Mouse (Mus musculus) CH12F3 (cell line): ENCODE data around the gene Rassf3.

Experiments used
- in situ Hi-C: fragments of 300-500 bp; cut with MboI; formaldehyde crosslinking; loops from 2 replicates; pipeline ENCODE4 v1.14.3; 2020; ENCODE audit warnings: low sequenced_read_pairs

Rassf3 gene

DNA sequence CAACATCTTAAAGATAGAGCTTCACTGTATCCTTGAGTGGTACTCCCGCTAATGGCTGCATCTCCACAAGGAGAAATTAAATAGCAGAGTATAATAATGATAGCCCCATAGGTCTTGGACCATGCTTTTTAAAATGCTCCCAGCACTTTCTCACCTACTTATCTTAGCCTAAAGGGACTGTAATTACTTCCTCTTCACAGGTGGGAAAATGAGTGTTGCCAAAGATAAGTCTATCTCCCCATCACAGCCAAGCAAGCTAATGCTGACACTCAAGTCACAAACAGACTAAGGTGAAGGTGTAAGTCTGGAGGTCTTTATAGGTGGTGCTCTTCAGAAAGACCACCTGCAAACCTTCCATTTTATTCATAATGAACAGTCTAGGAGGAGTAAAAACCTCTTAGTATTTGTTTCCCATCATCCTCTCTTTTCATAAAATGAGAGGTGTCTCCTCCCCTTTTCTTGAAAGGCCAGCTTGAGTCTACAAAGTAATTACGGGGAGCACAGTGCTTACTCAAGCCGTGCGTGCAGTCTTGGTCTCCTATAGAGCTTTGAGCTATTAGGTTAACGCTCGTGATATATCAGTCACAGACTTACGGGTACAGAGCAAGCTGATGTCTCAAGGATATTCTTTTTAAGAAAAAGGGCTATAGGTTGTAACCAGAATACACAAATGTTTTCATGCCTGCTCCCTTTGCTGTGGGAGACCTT, 16.6 kb upstream of the Rassf3 start:
- in situ Hi-C loops: no loop called here

DNA sequence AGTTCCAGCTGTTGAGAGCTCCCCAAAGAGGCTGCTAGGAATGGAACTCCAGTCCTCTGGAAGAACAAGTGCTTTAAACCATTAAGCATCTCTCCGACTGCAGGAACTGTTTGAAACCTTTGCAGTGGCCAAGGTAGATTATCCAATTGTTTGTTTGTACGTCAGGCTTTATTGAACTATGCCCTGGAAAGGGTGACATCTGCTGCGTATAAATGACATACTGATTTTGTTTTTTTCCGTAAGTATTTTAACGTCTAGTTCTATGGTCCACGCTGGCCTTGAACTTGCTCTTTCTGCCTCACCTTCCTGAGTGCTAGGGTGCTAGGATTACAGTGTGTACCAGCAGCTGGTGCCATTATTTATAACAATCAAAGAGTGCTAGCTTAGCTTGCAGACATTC, 13.8 kb upstream of the Rassf3 start:
- in situ Hi-C loops: no loop called here

DNA sequence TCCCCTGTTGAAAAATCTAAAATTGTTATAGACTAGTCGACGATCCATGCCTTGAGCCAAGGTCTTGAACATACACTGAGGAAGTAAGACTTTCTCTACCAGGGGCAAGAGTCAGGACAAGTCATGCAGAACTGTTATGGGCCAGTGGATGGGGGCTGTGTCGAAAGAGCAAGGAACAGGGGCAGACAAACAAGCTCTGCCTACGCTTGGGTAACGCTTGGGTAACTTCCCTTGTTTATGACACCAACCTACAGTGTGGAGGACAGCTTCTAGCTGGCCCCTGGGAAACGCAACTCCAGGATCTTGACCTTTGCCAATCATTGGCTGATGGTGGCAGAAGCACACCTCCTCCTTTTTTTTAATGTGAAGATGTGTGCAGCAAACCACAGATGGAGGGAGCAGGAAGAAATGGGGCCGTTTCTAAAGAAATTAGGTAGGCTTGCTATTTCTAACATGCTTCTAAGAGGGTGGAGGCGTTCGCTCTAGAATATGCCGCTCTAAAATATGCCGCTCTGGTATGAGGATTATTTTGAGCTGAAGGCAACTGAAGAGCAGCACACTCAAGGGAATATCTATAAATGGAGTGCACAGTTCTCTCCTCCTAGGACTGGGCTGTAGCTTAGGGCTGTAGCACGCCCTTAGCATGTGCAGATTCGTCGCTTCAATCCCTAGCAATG, 12.6 kb upstream of the Rassf3 start:
- in situ Hi-C loops: no loop called here

DNA sequence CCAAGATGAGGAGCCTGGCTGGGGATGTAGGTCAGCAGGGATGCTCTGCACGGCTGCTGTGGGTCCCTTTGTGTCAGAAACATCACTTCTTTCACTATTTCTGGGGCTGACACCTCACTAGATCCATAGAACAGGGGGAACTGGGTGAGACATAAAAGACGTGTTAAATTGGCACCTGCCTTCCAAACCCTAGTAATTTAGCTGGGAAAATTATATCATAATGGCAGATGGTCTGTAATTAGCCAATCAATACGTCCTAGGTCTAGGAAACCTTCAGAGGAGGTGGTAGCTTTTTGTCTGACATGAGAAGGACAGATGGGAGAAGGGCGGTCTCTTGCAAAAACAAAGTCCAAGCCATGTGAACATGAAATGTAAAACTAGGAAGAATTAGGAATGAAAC, 11.6 kb upstream of the Rassf3 start:
- in situ Hi-C loops: no loop called here

DNA sequence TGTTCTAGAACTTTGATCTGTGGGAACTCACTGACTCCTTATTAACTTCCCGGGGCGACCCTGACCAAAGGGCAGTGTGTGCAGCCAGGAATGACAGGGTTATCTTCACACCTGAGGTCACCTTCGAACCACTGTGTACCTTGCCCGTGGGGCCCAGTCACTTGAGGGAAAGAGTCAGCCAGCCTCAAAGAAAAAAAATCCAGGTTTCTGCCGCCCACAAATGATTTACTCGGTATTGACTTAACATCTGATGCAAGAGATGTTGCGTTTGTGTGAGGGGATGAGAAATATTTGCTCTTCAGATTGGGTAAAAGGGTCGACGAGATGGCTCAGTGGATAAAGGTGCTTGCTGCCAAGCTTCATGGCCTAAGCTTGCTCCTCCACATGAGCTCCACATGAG, 10.2 kb upstream of the Rassf3 start:
- in situ Hi-C loops: no loop called here

DNA sequence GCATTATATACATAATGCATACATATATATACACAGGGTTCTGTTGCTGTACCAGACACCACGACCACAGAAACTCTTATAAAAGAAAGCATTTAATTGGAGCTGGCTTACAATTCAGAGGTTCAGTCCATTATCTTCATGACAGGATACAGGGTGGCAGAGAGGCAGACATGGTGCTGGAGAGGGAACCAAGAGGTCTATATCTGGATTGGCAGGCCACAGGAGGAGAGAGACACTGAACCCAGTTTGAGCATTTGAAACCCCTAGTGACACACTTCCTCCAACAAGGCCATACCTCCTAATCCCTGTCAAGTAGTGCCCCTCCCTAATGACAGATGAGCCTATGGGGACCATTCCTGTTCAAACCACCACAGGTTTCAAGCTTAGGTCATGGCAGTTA, 7.2 kb upstream of the Rassf3 start:
- in situ Hi-C loops: no loop called here

DNA sequence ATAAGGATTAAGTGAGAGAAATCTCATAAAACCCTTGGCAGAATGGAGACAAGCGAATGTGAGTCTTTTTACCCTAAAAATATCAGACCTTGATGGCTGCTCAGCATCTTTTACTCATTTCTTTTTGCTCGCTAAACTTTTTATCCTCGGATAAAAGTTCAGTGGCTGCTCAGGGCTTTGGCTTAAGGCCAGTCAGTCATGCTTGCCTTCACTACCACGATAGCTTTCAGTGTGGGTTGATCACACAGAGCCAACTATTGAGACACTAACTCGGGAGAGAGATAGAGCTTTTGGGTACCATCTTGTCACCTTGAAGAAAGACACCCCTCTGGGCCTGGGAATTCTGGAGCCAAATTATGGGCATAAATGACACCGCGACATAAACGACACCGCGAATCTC, 5.0 kb upstream of the Rassf3 start:
- in situ Hi-C loops: no loop called here

DNA sequence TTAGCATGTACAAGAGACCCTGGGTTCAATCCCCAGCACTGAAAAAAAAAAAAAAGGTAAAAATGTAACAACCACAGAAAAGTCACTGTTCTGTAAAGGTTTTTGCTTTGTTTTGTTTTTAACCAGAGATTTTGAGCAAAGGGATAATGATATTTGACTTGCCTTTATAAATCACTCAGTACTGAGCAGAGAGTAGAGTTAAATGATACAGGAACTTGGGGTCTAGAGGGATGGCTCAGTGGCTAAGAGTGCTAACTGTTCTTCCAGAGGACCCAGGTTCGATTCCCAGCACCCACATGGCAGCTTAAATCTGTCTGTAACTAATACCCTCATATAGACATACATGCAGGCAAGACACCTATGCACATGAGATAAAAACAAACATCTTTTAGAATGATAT, 3.8 kb upstream of the Rassf3 start:
- in situ Hi-C loops: no loop called here

DNA sequence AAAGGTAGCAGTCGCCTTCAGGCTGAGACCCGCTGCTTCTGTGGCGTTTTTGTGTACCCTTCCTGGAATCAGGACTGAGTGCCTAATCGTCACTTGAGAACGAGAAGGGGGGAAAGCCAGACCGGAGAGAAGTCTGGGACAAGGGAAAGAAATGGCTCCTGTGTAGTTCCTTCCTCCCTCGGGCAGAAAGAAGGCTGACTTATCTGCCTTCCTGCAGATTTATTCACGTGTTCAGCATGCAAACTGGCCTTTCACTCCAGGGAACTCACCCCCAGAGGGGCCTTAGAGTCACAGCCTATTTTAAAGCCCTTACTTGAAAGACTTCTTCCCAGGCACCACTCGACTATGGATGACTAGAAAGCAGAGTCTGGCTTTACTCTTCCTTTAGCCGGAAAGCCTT, 1.3 kb upstream of the Rassf3 start:
- in situ Hi-C loops: no loop called here

DNA sequence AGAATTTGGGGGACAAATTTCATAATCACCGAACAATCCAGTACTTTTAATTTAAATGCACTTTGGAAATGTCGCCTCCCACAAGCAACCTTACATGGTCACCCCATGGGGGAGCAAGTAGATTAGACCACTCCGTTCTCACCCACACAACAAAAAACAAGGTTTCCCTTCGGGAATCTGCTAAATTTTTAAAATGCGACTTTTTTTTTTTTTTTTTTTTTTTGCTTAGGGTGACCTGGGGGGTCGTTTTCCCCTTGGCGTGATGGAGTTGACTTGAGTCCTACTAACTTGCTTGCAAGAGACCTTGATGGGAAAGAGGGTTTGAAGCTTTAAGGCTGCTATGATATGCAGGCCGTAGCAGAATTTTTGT, 806 bp upstream of the Rassf3 start:
- in situ Hi-C loops: no loop called here

DNA sequence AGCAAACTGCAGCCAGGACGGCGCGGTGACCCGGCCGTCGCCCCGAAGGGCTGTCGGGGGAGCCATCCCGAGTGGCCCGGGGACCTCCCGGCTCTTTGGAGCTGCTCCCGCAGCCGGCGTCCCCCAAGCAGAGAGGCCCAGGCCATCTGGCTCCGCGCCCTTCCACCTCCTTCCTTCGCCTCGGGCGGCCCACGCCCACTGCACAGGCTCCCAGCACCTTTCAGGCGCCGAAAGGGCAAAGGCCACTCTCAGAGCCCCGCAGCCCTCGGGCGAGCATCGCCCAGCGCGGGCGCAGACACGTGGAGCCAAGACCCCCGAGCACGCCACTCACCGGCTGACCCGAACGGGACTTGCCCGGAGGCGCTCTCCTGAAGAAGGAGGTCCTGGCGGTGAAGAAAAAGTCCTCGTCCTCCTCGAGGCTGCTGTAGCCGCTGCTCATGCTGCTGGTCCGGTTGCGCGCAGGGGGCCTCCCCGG, 438 bp downstream of the Rassf3 start:
- in situ Hi-C loops: no loop called here

DNA sequence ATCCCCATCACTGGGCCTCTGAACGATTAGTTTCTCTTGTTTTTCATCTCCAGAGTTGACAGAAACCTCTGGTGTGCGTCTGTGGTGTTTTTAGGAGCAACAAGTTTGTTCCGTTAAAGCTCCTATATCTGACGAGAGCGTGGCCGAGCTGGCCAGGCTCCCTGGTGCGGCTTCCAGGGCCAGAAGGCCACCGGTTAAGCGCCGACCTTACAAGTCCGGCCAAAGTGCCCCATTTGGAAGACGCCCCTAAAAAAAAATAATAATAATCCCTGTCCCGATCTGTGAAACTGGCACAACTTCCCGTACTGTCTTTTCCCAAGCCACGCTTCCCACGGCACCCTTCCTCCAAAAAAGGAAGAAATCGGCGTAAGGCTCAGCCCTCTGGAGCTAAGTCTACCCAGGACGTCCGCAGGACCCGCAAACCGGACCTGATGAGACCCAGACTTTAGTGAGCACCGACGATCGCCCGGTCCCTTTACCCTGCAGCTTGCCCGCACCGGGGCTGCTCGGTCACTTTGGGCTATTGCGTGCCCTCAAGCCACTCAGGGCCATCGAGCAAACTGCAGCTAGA, 961 bp downstream of the Rassf3 start:
- in situ Hi-C loops: no loop called here

DNA sequence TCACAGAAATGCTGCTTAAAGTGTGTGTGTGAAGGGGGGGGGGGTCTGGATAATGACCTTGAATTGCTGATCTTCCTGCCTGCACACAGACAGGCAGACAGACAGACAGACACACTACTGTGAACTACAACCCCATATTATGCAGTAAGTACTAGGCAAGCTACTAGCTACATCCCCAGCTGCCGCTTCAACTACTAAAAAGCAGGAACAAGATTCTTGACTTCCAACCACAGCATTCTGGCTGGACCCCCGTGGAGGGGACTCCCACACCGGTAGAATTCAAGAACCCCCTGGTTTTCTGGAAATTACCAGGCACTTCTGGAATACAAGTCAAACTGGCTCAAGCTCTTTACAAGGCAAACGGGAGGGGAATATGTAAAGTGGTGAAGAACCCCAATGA, 1.9 kb downstream of the Rassf3 start:
- in situ Hi-C loops: no loop called here

DNA sequence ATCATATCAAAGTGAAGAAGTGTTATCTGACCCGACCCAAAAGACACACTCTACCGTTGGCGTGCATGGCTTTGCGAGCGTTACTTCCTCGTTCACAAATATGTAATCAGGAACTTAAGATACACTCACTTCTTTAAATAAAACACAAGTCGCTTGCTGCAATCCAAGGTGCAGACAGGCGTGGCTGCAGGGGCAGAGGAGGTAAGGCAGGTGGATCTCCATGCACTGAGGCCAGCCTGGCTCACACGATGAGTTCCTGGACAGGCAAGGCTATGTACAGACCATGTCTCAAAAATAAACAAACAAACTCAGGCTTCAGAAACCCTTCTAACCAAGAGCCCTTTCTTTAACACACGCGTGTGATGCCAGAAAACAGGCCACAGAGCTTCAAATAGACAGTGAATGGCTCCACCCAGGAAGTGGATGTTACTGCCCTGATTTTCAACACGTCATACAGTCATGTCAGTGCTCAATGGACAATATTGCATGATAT, 2.4 kb downstream of the Rassf3 start:
- in situ Hi-C loops: no loop called here

DNA sequence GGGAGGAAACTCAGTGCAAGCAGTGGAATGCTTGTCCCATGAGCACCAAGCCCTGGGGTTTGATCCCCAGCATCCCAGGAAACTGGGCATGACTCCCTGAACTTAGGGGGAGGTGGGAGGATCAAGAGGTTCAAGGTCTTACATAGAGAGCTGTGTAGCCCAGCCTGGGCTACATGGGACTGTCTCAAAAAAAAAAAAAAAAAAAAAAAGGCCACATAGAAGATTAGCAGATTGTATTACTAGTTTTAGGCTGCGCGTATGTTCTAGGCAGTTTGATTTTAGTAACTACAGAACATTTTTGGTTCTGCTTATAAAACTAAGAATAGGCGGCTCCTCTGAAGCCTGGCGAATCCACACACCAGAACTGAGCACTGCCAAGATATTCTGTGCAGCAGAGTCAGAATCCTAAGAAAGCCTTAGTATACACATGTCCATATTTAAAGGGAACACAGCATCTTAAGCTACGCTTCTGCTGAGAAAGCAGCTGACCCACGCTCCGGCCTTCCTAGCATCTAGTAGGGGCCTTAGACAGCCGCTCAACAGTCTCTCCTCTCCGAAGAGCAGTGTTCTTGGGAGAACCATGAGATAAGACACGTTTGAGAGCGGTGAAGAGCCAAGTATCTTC, 3.4 kb downstream of the Rassf3 start:
- in situ Hi-C loops: no loop called here

DNA sequence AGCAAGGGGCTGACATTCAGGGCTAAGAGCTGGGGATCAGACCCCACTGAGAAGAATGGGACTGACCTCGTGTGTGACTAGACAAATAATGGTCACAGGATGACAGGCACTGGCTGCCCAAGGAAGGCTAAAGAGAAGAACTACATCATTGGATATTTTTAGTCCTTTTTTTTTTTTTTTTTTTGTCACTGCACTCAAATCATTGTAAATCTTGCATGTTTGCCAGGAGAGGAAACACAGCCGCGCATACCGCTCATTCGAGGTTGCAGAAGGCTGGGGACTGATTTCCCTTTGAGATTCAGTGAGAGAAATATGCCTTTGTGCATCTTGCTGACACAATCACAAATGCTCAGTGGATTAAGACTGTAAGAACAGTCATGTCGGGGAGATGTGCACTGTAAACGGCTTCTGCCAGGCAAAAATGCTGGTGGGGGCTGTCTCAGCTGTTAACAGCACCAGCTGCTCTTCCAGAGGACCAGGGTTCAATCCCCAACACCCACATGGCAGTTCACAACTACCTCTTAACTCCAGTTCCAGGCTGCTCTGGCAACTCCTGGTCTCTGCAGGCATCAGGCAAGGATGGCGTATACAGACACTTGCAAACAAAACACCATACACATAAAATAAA, 4.5 kb downstream of the Rassf3 start:
- in situ Hi-C loops: no loop called here

DNA sequence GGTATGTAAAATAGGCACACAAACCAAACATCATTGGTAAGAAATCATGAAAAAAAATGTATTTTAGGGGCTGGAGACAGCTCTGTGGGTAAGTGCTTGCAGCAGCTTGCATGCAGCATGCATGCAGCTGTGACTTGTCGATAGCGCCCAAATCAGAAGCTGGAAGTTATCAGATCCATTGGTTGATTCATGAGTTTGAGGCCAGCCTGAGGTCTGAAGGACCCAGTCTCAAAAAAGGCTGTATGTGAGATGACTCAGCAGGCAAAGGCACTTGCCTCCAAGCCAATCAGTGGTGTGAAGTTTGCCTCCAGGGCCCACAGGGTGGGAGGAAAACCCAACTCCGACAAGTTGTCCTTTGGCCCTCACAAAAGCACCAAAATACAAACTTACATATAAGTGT, 6.5 kb downstream of the Rassf3 start:
- in situ Hi-C loops: no loop called here

DNA sequence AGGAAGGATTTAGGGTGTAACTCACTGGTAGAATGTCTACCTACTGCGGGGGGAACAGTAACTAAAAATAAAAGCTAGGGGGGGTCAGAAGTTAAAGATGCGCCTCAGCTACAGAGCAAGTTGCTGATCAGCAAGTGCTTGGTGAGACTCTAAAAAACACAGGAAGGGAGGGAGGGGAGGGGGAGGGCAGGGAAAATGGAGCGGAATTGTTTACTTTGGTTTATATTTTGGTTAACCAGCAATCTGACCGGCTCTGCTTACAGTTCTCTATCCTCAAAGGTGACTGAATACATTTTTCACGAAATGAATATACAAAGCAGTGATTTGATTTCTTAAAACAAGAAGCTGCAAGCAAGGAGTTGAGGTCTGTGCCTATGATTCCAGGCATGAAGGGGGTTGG, 7.2 kb downstream of the Rassf3 start:
- in situ Hi-C loops: no loop called here

DNA sequence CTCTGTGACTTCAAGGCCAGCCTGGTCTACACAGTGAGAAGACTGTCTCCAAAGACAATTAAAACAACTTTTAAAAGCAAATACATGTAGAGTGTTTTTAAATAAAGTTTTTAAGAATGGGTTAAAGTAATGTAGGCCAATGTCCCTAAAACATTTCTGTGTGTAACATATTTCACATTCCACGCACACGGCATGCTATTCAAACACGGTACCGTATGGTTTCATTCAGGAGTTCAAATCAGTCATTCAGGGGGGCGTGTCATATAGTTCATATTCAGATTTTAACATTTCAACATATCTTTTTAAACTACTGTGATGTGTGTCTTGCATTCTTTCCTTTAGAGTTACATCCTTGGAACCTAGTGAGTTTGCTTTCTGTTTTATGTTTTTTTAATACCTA, 7.9 kb downstream of the Rassf3 start:
- in situ Hi-C loops: no loop called here

DNA sequence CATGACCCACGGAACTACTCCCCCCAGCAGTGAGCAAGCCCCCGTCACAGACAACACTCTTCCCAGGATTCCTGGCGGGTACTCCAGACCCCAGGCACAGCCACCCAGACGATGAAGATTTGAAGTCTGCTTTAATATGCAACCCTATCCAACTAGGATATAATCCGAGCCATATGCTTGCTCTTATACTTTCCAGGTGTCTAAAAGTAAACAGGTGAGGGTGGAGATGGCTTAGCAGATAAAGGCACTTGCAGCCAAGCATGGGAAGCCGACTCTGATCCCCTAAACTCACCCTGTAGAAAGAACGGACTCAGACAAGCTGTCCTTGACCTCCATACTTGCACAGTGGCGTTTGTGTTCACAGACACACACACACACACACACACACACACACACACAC, 8.4 kb downstream of the Rassf3 start:
- in situ Hi-C loops: no loop called here

DNA sequence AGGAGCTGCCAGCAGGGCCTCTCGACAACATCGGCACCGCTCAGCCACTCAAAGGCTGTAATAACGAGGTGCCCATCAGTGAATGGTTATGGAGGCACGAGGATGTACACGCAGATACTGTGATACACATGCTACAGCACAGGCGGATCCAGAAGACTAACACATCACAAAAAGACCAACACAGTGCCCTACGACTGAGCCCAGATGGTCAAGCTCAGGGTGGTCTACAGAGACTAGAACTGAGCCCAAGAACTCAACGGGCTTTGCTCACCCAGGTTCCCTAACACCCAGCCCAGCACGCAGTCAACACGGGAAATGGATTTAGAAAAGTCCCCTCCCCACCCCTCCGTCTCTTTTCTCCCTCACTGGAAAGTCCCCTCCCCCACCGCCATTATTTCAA, 9.1 kb downstream of the Rassf3 start:
- in situ Hi-C loops: no loop called here
